Mouse (Mus musculus) Muller cell, postnatal 12 days (primary cell): ENCODE measurements around the gene Tmem206.
A peak's percentile ranks its signal among the peaks of the same experiment; 100 is the strongest.

ENCODE experiments used
- DNase-seq: peaks from one replicate; pipeline ENCODE4 v3.0.0-alpha.2; 2015; ENCODE audit errors: inconsistent ontology term

Gene Tmem206

GRCm38 (mm10) chr1:191307766-191308455, 17.8 kb upstream of the Tmem206 start:
- DNase-seq: no peak

GRCm38 (mm10) chr1:191311296-191311898, 14.3 kb upstream of the Tmem206 start:
- no peak for DNase-seq

GRCm38 (mm10) chr1:191312513-191312941, 13.2 kb upstream of the Tmem206 start:
- DNase-seq: peak; percentile 90

GRCm38 (mm10) chr1:191313158-191313557, 12.6 kb upstream of the Tmem206 start:
- DNase-seq: no peak

GRCm38 (mm10) chr1:191313926-191314325, 11.8 kb upstream of the Tmem206 start:
- DNase-seq: no peak

- DNase-seq: no peak
These were observed 8.9 kb upstream of the Tmem206 start for GRCm38 (mm10) chr1:191316818-191317217.

- DNase-seq: peak; percentile 82
These were observed 8.0 kb upstream of the Tmem206 start, which contains the start of gene Nenf for GRCm38 (mm10) chr1:191317591-191318196. Gene Nenf, minus strand, starts transcription at chr1:191318194.

- DNase-seq: no peak
These were observed 7.0 kb upstream of the Tmem206 start for GRCm38 (mm10) chr1:191318686-191319085.

GRCm38 (mm10) chr1:191323381-191323780, 2.3 kb upstream of the Tmem206 start:
- DNase-seq: no peak

- DNase-seq: no peak
These were observed 750 bp upstream of the Tmem206 start for GRCm38 (mm10) chr1:191324733-191325590.

- peak; percentile 66 for DNase-seq
These were observed 646 bp downstream of the Tmem206 start for GRCm38 (mm10) chr1:191326233-191326882.

- DNase-seq: no peak
These were observed 1.5 kb downstream of the Tmem206 start for GRCm38 (mm10) chr1:191327258-191327657.

GRCm38 (mm10) chr1:191328019-191328441, 2.3 kb downstream of the Tmem206 start:
- DNase-seq: no peak

- no peak for DNase-seq
These were observed 4.6 kb downstream of the Tmem206 start for GRCm38 (mm10) chr1:191330356-191330755.

- DNase-seq: no peak
These were observed 8.8 kb downstream of the Tmem206 start for GRCm38 (mm10) chr1:191334500-191334899.

GRCm38 (mm10) chr1:191339876-191340275, 14.2 kb downstream of the Tmem206 start:
- DNase-seq: no peak

- DNase-seq: no peak
These were observed 14.8 kb downstream of the Tmem206 start for GRCm38 (mm10) chr1:191340530-191340929.

- DNase-seq: no peak
These were observed 21.9 kb downstream of the Tmem206 start for GRCm38 (mm10) chr1:191347602-191348001.

GRCm38 (mm10) chr1:191348592-191348991, 22.9 kb downstream of the Tmem206 start:
- DNase-seq: no peak

- DNase-seq: no peak
These were observed 23.3 kb downstream of the Tmem206 start for GRCm38 (mm10) chr1:191348996-191349395.

GRCm38 (mm10) chr1:191349486-191350037, 23.9 kb downstream of the Tmem206 start:
- no peak for DNase-seq
